Mouse (Mus musculus) layer of hippocampus, postnatal 14 days (tissue): ENCODE measurements around the gene Tubgcp6. TPM values are rescaled to one million over a fixed set of nuclear protein-coding genes. Genes with fewer than 3 reads are reported as not detected.
A peak's percentile ranks its signal among the peaks of the same experiment; 100 is the strongest.

Source experiments
- DNase-seq, 2 experiments: peaks; one replicate each; pipeline ENCODE4 v3.0.0; 2021 to 2022; ENCODE audit warnings: low spot score in 2 of 2, mixed read lengths in 1 of 2
- long read RNA-seq, 2 experiments: library from polyadenylated mRNA; stranded (forward); transcript quantifications; one replicate each; pipeline ENCODE4 v2.0.0; 2021
- total RNA-seq, 2 experiments: library from RNA; stranded (reverse); gene quantifications; 2 replicates each; pipeline ENCODE4 v1.2.3; 2021

Tubgcp6 gene
- 10 to 100 TPM; 28.1 to 28.9 TPM for total RNA-seq
- long read RNA-seq, experiment 1, full-length matches to known transcripts = 2 of 9 reads
- long read RNA-seq, experiment 1, partial matches to known transcripts = 4 of 9 reads
- long read RNA-seq, experiment 1, other reads (novel, unspliced or antisense) = 3 of 9 reads
- long read RNA-seq, experiment 2, partial matches to known transcripts = 3 of 9 reads
- long read RNA-seq, experiment 2, other reads (novel, unspliced or antisense) = 6 of 9 reads

GRCm38 (mm10) chr15:89122649-89123366, at the start of gene Tubgcp6:
Tubgcp6 (minus strand) TSS chr15:89123112.
- DNase-seq = peak; percentile 95 to 96

DNA sequence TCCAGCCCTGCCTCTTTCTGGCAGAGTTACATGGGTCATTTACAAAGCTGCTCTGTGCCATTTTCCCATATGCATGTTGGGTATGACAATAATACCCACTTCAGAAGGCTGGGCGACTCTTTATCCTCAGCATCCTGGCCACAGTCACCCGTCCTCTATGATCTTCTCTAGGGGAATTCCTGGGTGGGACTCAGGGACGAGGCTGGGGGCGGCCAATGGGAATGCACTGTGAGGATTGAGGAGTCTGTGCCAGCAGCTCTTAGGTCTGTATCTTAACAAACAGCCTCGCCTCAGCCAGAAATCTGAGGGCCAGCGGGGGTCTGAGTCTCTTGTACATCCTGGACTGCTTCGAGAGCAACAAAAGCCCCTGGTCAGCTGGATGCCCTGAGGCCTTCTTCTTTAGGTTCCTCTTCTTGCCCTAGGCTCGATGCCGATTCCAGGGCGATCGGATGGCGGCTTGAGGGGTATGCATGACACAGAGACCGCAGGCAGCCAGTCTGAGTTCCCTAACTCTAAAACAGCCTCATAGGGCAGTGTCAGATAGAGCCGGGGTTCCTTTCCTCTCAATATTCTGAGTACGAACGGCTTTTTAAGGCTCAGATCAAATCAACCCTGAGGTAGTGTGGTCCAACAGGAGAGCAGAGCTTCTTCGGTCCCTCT, 49.5 kb upstream of the Tubgcp6 start:
- DNase-seq = no peak

GRCm38 (mm10) chr15:89171526-89172051, 48.7 kb upstream of the Tubgcp6 start:
- DNase-seq = no peak

- no peak for DNase-seq
Measured at GRCm38 (mm10) chr15:89170102-89170501, 47.2 kb upstream of the Tubgcp6 start.

GRCm38 (mm10) chr15:89169431-89169830, 46.5 kb upstream of the Tubgcp6 start:
- peak in 1 of 2 experiments; percentile 88 for DNase-seq

GRCm38 (mm10) chr15:89168922-89169321, 46.0 kb upstream of the Tubgcp6 start:
- DNase-seq = no peak

- no peak for DNase-seq
Measured at GRCm38 (mm10) chr15:89165478-89165877, 42.6 kb upstream of the Tubgcp6 start.

- no peak for DNase-seq
Measured at GRCm38 (mm10) chr15:89161397-89161796, 38.5 kb upstream of the Tubgcp6 start.

- no peak for DNase-seq
Measured at GRCm38 (mm10) chr15:89158516-89158915, 35.6 kb upstream of the Tubgcp6 start.

GRCm38 (mm10) chr15:89157954-89158353, 35.0 kb upstream of the Tubgcp6 start:
- DNase-seq = no peak

- DNase-seq = no peak
Measured at GRCm38 (mm10) chr15:89152312-89152711, 29.4 kb upstream of the Tubgcp6 start.

DNA sequence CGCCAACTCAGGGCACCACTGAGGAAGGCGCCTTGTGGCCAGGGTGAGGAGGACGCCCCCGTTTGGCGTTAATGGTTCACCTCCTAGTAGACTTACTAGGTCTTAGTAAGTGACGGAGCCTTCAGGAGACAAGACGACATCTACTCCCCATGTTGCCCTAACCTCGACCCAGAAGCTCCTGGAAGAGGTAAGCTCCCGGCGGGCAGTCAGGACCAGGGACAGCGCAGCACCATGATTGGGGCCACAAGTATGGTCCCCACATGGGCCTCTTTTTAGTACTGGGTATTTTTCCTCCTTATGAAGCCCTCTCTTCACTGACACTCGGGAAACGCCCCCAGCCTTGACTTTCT, 27.1 kb upstream of the Tubgcp6 start:
- DNase-seq = no peak

- DNase-seq = no peak
Measured at GRCm38 (mm10) chr15:89149271-89150040, 26.5 kb upstream of the Tubgcp6 start, which contains the start of gene Mapk11. Mapk11 (minus strand) TSS chr15:89149628.

GRCm38 (mm10) chr15:89148496-89149270, 25.8 kb upstream of the Tubgcp6 start:
- no peak for DNase-seq

DNA sequence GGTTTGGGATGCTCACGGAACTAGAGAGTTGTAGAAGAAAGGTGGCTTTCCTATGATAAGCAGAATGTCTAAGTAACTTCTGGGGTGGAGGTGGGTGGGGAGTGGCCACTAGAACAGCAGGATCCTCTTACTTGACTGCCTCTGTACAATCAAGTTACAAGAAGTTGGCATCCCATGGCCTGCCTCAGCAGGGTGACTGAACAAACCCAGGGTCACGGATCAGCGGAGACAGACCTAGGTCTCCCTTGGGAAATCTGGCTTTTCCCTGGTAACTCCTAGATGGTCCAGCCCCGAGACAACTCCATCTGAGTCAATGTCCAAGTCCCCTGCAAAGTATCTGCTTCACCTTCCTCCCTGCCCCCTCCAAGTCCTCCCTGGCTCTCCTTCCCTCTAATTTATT, 25.0 kb upstream of the Tubgcp6 start:
- no peak for DNase-seq

GRCm38 (mm10) chr15:89147456-89147855, 24.5 kb upstream of the Tubgcp6 start:
- DNase-seq = no peak

DNA sequence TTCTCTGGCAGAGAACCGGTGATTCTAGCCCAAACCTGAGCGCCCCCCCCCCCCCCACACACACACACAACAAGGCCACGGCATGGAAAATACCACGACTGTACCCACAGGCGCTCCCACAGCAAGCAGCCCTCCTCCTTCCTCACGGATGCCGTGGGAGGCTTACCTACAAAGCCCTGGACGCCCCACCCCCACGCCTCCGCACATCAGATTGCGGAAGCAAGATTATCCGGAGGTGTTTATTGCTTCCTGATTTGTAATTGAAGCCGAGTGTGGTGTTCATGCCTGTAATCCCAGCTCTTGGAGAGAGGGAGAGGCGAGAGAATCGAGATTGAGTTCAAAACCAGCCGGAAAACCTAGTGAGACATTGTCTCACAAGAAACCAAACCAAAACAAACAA, 24.1 kb upstream of the Tubgcp6 start:
- no peak for DNase-seq

- DNase-seq = peak in 1 of 2 experiments; percentile 35
Measured at GRCm38 (mm10) chr15:89146537-89146936, 23.6 kb upstream of the Tubgcp6 start.

DNA sequence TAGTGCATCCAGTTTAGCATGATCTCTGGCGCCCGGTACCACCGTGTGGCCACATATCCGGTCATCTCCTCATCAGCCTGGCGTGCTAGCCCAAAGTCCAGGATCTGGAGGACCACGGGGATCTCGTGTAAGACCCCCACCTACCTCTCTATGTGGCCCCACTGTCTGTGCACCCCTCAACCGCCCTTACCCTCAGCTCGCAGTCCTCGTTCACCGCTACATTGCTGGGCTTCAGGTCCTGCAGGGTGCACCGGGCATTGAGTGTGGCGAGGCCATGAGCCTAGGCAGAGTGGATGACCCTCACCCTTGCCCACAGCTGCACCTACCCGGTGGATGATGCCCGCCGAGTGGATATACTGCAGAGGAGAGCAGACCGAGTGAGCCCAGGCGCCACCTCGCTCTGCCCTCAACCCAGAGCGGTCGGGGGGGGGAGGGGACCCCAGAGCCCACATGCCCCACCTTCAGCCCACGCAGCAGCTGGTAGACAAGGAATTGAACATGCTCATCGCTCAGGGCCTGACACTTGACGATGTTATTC, 23.0 kb upstream of the Tubgcp6 start:
- no peak for DNase-seq

- no peak for DNase-seq
Measured at GRCm38 (mm10) chr15:89144965-89145364, 22.1 kb upstream of the Tubgcp6 start.
